Mouse (Mus musculus): ENCODE results near the gene Spem2. TPM values are rescaled to one million over a fixed set of nuclear protein-coding genes. Genes with fewer than 3 reads are reported as not detected.

Gene Spem2
- total RNA-seq, 1 experiment from 2014 or later, result not detected

DNA sequence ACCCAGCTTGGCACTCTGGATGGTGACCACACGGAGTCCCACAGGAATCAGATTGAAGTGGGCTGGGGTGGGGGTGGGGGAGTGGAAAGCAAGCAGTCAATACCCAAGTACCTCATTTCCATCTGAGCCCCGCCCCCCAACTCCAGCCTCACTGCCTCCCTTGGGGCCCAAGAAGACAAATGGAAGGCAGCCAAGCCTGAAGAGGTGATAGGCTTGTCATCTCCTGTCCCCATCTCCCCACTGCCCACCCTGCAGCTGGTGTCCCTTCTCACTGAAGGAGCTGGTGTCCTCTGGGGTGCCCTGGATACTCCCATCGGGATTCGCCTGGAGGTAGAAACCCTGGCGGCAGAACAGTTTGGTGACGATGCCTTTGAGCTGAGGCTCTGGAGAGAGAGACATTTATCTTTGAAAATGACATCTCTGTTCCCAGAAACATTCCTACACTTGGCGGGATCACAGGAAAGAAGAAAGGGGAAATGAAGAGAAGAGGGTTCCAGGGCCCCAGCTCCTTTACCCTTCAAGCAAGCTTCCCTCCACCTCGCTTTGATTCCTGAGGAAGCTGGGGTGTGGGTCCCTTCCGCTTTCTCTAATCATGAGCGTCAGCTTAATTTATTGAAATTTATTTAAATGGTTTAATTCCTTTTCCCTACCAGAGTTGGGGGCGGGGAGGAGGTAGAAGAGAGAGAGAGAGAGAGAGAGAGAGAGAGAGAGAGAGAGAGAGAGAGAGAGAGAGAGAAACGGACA is 18.7 kb downstream of the Spem2 start:
- peak; percentile 33 for DNase-seq

GRCm38 (mm10) chr11:69797924-69798323 is 20.3 kb downstream of the Spem2 start:
- DNase-seq, result no peak

GRCm38 (mm10) chr11:69795983-69796435 is 22.3 kb downstream of the Spem2 start:
- no peak for DNase-seq

DNA sequence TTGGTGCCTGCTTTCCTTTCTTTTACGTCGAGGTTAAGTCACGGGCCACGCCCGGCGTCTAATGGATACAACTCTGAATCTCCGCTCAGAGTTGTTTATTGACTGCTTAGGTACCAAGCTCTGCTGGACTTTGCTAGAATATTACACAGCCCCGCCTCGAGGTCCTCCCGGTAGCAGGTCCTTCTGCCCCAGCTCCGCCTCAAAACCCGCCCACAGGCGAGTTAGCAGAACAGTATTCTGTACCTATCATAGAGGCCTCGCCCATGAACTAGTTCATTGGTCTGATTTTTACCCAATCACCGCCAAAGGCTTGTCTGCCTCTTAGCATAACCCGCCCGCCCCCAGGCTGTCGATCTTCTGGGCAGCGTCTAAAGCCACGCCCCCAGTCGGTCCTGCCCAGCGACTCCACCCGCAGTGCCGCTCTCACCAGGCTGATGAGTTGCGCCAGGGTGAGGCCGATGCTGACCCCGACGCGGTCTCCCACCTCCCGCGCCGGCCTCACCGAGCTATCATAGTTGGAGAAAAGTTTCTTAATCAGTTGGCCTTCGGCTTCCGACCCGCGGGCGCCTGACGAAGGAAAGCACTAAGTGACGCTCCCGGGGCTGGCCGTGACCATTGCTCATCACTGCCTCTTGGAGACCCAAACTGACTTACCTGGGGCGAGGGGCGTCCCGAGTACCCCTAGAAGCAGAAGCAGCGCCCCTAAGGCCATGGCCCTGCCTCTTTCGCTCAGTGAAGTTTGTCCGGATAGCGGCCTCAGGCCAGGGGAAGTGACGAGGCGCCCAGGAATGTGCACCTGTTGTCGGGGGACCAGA is 22.9 kb downstream of the Spem2 start, which contains the start of gene Chrnb1:
Gene Chrnb1 (minus strand): TSS at position 776 of the 815 bp plus-strand sequence.
- DNase-seq, result peak; percentile 97

DNA sequence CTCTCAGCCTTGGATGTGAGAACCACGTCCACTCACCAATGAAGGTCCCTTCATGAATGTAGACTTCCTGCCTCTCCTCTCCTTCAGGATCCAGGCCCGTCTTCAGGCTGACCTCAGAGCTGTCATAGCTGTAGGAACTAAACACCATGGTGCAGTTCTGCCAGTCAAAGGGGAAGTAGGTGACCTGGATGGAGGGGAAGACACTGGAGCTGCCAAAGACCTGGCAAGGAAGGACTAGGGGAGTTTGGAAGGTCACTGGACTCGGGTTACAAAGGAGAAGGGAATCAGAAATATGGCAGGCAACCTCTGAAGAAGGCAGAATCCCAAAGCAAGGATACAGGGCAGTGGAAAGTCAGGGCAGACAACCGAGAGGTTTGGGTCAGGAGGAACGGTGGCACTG is 24.8 kb downstream of the Spem2 start:
- DNase-seq, result no peak

GRCm38 (mm10) chr11:69791420-69791819 is 26.8 kb downstream of the Spem2 start:
- DNase-seq, result no peak

- peak; percentile 31 for DNase-seq
Measured at GRCm38 (mm10) chr11:69789431-69789830, 28.8 kb downstream of the Spem2 start.

GRCm38 (mm10) chr11:69787306-69787705 is 31.0 kb downstream of the Spem2 start:
- DNase-seq, result no peak

DNA sequence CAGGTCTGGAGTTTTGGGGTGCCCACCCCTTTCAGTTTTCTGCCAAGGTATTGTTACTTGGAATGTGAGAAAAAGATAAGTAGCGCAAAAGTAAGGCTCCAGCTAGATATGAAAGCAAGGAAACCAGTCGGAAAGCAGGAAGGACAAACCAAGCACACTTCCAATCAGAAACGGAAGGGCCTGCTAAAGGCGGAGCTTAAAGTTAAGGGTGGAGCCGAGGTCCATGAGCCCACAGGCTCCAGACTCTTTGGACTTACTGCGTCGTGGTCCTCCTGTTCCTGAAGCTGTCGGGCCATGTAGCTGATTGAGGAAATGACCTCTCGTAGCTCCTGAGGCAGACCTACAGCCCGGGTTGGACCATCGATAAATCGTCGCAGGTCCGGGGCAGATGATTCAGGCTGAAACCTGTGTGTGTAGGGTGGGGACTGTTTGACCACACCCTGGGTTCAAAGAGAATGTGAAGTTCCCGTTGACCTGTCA is 33.4 kb downstream of the Spem2 start:
- peak; percentile 51 for DNase-seq

- no peak for DNase-seq
Measured at GRCm38 (mm10) chr11:69781828-69782227, 36.4 kb downstream of the Spem2 start.

GRCm38 (mm10) chr11:69778985-69779384 is 39.3 kb downstream of the Spem2 start:
- no peak for DNase-seq

DNA sequence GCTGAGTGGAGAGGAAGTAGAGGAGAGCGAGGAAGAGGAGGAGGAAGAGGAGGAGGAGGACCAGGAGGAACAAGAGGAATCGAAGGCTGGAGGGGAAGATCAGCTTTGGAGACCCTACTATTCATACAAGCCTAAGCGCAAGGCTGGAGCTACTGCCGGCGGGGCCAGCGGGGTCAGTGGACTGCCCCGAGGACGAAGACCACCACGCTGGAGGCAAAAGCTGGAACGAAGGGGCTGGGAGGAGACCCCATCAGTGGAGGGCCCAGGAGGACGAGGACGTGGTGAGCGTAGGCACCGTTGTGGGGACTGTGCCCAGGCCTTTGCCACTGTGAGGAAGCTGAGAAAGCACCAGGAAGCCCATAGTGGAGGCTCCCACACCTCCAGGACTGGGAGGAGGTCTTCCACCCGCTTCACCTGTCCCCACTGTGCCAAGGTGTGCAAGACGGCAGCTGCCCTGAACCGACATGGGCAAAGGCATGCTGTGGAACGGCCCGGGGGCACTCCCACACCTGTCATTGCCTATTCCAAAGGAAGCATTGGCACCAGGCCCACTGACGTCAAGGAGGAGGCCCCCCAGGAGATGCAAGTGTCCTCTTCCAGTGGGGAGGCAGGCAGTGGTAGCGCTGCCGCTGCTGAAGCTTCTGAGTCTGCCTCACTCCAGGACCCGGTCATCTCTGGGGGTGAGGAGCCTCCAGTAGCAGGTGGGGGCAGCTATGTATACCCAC is 39.8 kb downstream of the Spem2 start:
- no peak for DNase-seq

- no peak for DNase-seq
Measured at GRCm38 (mm10) chr11:69777504-69778257, 40.6 kb downstream of the Spem2 start.

DNA sequence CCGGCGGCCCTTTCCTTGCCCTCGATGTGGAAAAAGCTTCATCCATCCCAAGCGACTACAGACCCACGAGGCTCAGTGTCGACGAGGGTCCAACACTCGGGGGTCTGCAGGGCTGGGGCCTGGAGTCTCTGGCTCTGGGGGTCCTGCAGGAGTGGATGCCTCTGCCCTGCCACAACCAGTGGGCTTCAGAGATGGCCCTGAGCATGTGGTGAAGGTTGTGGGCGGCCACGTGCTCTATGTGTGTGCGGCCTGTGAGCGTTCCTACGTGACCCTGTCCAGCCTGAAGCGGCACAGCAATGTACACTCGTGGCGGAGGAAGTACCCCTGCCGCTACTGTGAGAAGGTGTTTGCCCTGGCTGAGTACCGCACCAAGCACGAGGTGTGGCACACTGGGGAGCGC is 41.8 kb downstream of the Spem2 start:
- DNase-seq, result no peak

- DNase-seq, result no peak
Measured at GRCm38 (mm10) chr11:69775716-69776115, 42.5 kb downstream of the Spem2 start.

- DNase-seq, result no peak
Measured at GRCm38 (mm10) chr11:69774961-69775360, 43.3 kb downstream of the Spem2 start.

DNA sequence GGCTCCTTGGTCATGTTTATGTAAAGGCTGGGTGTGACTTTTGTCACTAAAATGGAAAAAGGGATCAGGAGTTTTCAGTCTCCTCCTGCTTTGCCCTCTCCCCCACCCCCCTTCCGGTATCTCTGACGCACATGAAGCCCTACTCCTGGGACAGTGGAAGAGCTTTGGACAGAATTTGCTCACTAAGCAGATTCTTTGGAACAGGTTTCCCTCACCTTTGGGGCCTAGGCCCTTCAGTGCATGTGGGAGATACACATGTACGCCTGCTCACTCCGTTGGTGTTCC is 50.7 kb downstream of the Spem2 start:
- no peak for DNase-seq

- DNase-seq, result no peak
Measured at GRCm38 (mm10) chr11:69766872-69767624, 51.2 kb downstream of the Spem2 start.

All from adrenal gland, postnatal 14 days (tissue).